Mouse (Mus musculus): Measurements from ENCODE around the gene 4930404H24Rik.

The 4930404H24Rik gene

DNA sequence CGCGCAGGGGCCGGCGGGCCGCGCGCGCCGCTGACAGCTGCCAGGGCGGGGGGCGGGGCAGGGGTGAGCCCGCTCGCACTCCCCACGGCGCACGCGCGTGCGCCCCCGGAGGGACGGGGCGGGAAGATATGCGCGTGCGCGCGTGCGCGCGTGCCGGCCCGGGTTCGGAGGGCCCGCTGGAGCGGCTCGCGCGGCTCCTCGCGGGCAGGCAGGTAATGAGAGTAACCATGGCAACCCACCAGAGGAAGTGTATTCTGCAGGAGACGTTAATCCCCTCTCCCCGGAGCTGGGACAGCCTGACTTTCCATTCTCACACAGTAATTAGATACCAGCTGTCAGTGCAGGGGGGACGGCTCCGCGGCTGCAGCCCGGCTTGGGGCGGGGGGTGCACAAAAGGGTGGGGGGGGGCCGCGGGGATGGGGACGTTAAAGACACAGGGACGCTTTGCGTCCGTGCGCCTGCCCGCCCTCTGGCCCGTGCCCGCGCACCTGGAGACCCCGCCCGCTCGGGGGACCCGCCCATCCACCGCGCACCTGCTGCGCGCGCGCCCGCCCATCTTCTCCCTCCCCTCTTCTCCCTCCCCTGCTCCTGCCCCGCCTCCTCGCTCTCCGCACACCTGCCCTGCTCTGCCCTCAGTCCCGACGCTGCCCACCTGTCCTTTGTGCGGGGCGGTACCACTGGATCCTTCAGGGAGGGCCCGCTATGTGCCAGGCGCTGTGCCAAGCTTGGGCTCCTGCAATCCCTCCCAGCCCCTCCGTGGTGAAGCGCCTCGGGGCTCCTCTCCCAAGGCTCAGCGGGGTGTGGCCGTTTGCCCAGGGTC, at the start of gene 4930404H24Rik:
Gene 4930404H24Rik (plus strand): TSS at position 218 of the 820 bp plus-strand sequence.
- TF ChIP-seq GATA4 (IDR thresholded peaks at IDR 0.05; ENCODE audit: insufficient replicate concordance, low read length), result no peak

DNA sequence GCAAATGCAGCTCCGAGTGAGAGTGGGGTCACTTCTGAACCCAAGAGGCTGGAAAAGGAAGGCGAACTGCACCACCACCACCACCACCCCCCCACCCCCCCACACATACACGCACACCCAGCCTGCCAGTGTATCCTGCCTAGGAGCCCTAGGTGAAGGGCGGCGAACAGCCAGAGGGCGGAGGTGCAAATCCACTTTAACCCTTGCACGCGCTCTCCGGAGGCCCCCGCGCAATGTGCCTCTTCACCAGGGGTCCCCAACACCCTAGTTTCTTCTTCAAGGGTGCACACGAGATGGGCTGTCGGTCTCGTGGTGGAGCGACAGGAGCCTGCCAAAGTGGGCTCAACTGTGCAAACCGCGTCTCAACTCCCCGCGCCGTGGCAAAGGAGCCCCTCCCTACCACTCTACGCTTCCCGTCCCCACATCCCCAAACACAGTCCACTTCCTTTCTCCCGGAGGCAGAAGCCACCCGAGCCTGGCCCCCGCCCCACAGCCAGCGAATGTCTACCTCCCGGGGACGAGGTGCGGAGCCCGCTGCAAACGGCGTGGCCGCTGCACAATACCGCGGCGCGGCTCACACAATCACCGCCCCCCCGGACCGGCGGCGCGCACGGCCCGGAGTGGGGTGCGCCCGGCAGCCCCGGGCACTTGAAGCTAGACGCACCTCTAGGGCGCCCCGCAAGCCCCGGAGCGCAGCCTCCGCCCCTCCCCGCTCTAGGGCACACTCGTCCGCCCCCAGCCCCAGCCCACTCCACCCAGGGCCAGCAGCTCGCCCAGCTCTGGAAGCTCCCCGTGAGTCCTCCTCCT, 49.0 kb upstream of the 4930404H24Rik start:
- TF ChIP-seq GATA4 (IDR thresholded peaks at IDR 0.05; ENCODE audit: insufficient replicate concordance, low read length), result no peak

DNA sequence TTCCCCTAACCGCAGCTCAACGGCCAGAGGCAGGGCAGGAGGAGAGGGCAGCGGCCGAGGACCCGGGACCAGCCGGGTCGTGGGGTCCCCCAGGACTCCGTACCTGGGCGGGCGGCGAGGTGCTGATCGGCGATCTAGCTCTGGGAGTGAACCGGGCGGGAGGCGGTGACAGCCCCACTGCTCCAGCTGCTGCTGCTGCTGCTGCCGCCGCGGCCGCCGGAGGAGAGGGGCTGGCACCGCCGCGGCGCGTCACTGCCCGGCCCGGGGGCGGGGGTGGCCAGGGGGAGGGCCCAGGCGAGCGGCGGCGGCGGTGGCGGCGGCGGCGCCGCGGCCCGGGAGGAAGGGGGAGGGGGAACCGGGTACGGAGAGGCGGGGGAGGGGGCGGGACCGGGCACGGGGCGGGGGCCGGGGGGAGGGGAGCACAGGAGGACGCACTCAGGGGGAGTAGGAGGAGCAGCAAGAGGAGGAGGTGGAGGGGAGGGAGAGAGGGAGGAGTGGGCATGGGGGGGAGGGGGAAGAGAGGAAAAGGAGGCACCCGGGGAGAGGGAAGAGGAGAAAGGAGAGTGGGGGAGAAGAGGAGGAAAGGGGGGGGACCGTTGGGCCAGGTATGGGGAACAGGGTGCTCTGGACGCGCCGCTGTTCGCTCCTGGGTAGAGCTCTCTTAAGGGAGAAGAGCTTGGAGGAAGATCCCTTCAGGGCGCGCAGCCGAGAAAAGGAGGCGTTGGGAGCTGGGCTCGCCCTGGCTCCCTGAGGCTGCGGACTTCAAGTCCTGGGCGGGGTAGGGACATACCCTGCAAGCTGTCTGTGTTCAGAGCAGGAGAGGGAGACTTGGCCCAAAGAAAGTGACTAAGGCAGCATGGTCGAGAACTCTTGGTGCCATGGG, 48.1 kb upstream of the 4930404H24Rik start:
- TF ChIP-seq GATA4 (IDR thresholded peaks at IDR 0.05; ENCODE audit: insufficient replicate concordance, low read length), result no peak

DNA sequence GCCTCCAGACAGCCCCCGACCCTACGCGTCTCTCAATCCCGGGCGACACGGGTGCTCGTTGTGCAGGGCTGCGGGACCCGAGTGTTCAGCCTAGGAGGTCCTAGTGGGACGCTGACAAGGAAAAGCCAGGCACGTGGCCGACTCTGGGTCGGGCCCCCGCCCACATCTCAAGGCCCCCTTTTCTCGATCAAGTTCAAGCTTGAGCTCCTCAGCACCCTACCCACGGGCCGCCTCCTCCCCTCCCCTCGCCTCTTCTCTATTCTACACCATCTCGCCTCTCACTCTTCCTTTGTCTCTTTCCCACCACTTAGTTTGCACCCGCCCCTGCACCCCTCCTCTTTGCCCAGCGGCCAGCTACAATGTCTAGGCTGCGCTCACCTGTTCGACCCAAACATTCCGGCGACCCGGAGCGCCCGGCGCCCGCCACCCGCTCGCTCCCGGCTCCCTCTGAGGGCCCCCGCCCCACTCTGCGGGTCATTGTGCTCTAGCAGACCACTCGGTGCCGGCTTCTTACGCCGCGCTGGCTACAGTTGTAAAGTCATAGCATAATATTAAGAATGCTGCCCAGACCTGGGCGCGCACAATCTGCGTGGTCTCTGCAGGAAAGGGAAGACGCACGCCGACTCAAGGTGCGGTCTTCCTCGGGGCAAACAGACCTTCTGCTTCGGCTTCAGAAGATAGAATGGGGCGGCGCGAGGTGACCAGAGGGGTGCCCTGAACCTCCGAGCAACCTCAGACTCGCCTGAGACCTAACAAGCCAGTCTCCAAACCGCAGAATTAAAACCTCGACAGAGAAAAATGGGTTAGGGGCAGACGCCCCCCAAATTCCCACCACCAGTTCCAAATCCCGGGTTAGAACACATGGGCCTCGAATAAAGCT, 47.2 kb upstream of the 4930404H24Rik start:
- TF ChIP-seq GATA4 (IDR thresholded peaks at IDR 0.05; ENCODE audit: insufficient replicate concordance, low read length), result no peak

DNA sequence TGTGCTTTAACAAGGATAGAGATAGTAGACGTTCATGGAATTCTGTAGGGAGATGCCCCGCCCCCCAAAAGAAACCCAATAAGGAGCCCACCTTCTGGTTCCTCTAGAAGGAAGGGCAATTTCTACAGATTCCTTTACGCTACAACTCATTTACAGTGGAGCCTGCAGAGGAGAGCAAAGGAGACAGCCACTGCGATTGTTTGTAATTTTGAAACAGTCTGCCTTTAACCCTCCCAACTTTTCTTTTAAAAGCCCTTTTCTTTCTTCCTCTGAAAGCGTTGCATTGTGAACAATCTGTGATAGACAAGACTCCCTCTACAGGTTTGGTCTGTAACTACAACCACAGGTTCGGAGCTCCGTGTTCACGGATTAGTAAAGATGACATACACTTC, 46.6 kb upstream of the 4930404H24Rik start:
- no peak for TF ChIP-seq GATA4 (IDR thresholded peaks at IDR 0.05; ENCODE audit: insufficient replicate concordance, low read length)

DNA sequence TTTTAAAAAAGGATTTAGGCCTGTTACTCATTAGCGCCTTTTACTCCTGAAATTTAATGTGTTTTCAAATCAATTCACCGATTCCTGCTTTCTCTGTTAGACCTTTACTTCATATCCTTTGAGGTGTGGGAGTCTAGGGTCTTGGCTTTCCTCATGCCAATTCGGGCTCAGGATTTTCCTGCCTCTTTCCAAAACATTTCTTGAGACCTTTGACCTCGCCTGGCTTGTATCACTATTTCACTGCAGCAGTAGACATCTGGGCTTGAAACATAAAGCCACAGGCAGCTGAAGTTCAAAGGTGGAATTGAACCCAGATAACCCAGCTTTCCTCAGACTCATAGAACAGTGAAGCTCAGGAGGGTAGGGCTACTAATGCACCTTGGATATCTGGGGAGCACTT, 46.1 kb upstream of the 4930404H24Rik start:
- TF ChIP-seq GATA4 (IDR thresholded peaks at IDR 0.05; ENCODE audit: insufficient replicate concordance, low read length), result no peak

DNA sequence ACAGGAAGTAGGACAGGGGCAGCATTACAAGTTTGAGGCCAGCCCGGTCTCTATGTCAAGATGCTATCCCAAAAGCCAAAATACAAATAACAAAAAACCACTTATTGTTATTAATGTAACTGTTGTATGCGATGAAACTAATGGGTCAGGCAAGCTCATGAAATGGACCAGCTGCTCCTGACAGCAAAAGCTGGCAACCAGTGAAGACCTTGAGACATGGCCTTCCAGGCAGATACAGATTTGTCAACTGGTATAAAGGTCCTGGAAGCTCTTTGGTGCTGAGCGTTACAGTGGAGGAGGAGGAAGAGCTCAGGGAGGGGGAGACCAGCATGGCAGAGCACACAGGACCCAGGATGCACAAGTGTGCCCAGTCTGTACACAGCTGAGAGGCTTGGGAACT, 44.9 kb upstream of the 4930404H24Rik start:
- TF ChIP-seq GATA4 (IDR thresholded peaks at IDR 0.05; ENCODE audit: insufficient replicate concordance, low read length), result no peak

DNA sequence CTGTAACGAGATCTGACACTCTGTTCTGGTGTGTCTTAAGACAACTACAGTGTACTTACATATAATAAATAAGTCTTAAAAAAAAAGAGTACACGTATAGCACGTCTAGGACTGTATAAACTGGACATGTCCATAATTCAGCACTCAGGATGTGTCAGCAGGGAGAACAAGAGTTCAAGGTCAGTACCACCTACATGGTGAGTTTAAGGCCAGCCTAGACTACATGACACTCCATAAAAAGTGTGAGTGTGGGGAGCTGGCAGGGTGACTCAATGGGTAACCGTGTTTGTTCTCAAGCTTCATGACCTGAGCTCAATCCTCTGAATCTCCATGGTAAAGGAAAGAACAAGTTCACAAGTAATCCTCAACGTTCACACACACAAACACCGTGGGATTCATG, 44.1 kb upstream of the 4930404H24Rik start:
- no peak for TF ChIP-seq GATA4 (IDR thresholded peaks at IDR 0.05; ENCODE audit: insufficient replicate concordance, low read length)

DNA sequence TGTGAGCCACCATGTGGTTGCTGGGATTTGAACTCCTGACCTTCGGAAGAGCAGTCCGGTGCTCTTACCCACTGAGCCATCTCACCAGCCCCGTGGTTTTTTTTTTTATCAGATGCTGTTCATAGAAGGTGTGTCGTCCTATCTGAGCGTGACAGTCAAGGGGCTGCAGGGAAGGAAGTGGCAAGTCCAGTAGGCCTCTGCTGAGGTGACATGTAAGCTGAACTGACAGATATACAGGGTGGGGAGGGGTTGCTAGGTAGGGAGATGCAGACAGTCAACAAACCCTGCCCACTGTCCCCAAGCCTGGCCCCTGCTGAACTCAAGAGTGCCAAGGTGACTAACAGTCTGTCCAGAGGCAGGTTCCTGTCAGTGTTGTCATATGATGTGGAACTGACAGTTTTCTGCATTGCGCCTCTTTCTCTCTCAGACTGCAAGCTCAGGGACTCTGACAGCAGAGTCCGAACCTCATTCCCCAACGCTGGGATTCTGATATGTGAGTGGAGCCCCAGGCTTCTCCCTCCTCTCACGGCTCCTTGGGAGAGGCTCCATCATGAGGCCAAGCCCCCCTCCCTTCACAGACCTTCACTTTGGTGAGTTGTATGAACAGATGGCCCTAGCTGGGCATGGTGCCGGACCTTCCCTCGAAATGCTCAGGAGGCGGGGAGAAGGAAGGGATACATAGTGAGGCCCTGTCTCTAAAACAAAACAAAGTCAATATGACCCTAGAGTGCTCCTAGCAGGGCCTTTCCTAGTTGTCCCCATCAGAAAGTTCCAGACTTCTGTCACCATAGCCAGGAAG, 38.4 kb upstream of the 4930404H24Rik start:
- no peak for TF ChIP-seq GATA4 (IDR thresholded peaks at IDR 0.05; ENCODE audit: insufficient replicate concordance, low read length)

DNA sequence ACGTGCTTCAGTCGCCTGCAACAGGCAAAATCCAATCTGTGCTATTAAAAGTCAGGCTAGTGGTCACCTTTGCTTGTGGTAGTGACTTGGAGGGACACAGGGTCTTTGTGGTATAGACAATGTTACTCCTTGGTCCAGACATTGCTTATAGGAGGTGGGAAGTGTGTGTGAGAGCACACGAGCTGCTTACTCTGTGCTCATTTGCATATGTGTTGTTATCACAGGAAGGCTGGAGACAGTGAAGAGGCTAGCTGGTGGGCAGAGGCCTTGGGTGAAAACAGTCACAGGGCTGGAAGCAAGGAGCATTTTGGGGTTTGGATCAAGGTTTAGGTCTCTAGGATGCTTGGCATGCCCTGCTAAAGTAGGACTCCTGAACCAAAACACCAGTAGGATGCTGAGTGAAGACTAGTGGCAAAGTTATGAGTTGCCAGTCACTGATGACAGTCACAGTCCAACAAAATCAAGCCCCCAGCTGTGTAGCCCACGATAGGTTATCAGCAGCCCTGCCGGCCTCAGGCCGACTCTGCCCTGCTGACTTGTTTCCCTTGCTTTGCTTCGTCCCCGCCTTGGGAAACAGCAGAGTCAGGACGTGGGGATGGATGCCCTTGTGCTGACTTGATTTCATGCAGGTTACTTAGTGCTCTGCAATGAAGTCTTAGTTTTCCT, 37.6 kb upstream of the 4930404H24Rik start:
- no peak for TF ChIP-seq GATA4 (IDR thresholded peaks at IDR 0.05; ENCODE audit: insufficient replicate concordance, low read length)

DNA sequence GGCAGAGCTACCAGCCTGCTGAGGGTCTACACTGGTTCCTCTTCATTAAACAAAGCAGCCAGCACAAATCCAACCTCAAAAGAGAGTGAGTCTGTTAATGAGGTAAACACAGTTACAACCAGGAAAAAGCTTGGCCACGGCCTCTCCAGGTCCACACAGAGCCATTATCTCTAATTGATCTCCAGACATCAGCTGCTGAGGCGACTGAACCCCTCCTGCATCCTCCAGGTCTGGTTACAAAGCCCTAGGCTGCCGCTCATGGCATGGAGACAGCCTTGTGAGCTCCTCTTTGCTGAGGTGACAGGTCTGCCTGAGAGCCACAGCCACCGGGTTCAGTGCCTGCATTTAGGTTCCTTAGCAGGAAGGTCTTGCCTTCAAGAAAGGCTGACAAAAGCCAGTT, 35.1 kb upstream of the 4930404H24Rik start:
- TF ChIP-seq GATA4 (IDR thresholded peaks at IDR 0.05; ENCODE audit: insufficient replicate concordance, low read length), result no peak

DNA sequence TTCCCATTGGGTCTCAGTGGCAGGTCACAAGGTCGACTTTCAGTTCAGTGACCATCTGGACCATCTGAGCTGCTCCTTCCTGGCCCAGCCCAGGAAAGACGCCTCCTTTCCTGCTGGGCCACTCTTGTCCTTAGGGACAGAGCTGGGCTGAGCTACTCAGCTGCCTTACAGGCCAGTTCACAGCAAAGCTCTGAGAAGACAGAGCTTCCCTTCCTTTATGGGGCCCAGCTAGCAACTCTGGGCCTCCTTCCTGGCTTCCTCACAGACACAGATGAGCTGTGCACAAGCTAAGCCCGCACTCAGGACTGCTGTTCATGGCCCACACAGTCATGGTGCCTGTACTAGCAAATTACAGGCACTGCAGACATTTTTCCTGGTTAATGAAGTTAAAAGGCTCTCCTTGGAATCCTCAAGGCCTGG, 34.6 kb upstream of the 4930404H24Rik start:
- no peak for TF ChIP-seq GATA4 (IDR thresholded peaks at IDR 0.05; ENCODE audit: insufficient replicate concordance, low read length)

DNA sequence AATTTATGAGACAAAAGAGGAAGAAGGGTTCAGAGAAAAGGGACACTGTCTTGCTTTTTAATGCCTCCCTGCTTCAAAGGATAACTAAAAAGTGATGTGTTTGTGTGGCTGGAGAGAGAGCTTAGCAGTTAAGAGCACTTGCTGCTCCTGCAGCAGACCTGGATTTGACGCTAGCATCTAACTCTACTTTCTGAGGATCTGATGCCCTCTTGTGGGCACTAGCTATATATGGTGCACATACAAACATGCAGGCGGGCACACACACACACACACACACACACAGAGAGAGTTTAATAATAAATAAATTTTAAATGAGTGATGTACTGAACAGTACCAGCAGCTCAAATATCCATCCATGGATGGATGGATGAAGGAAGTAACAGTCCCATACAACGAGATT, 29.3 kb upstream of the 4930404H24Rik start:
- no peak for TF ChIP-seq GATA4 (IDR thresholded peaks at IDR 0.05; ENCODE audit: insufficient replicate concordance, low read length)
